In genomic region chr2:21343821-21344220, GRCm38 (mm10) we compare ENCODE assay signal across 17 mouse cellular contexts. TPM values are rescaled to one million over a fixed set of nuclear protein-coding genes. Genes with fewer than 3 reads are reported as not detected.
A peak's percentile ranks its signal among the peaks of the same experiment; 100 is the strongest.
DNase-seq lines count a peak whose midpoint lies in the region; ATAC-seq lines count a peak whose summit lies in the region.
"Had no signal": no experiment of that assay in that cellular context is flagged by ENCODE, and none has a peak within 500 bp of the region (broad histone marks: within the 10 kb centered on the region; RNA-seq: fewer than 3 reads in every experiment).

No protein-coding gene starts in this region.

- intact Hi-C loops in left cerebral cortex, postnatal 10 days (cut with DNase I): no loop called here

- H3K4me1 ChIP-seq in hindbrain, embryonic 13.5 days (replicated peaks): no peaks in the 10 kb centered on the region
- H3K4me1 ChIP-seq: embryonic facial prominence, embryonic 15.5 days; forebrain, embryonic 13.5 days; liver, embryonic 13.5 days had no signal

- H3K4me3 ChIP-seq in hindbrain, embryonic 13.5 days: no peak overlapping the region
- H3K4me3 ChIP-seq: embryonic facial prominence, embryonic 15.5 days; forebrain, embryonic 13.5 days; liver, embryonic 13.5 days had no signal

- H3K9me3 ChIP-seq in hindbrain, embryonic 13.5 days: no peaks in the 10 kb centered on the region
- H3K9me3 ChIP-seq: embryonic facial prominence, embryonic 15.5 days; forebrain, embryonic 13.5 days; liver, embryonic 13.5 days had no signal

- DNase-seq in cerebellum, postnatal 4 days (ENCODE audit: low spot score in 2 of 2): no peak
- DNase-seq in brain, adult 2 months (ENCODE audit: low read depth, low spot score): peak; percentile 99
- DNase-seq in cerebellum, postnatal 25 days: peak; percentile 85 to 88
- DNase-seq in left cerebral cortex, postnatal 10 days (ENCODE audit: extremely low spot score in 1 of 2, low spot score in 2 of 2): peak; percentile 24 to 48
- DNase-seq in Muller cell, postnatal 12 days (ENCODE audit: inconsistent ontology term): no peak
- DNase-seq in gastrocnemius, postnatal 4 days (ENCODE audit: low spot score in 2 of 2): no peak
- DNase-seq: gastrocnemius, postnatal 14 days; kidney, postnatal 25 days; layer of hippocampus, postnatal 36 days; liver, embryonic 13.5 days had no signal

- H3K27ac ChIP-seq in hindbrain, embryonic 13.5 days: no peak overlapping the region
- H3K27ac ChIP-seq: embryonic facial prominence, embryonic 15.5 days; forebrain, embryonic 13.5 days; liver, embryonic 13.5 days had no signal

- H3K9ac ChIP-seq in hindbrain, embryonic 13.5 days: no peak overlapping the region
- H3K9ac ChIP-seq: embryonic facial prominence, embryonic 15.5 days; forebrain, embryonic 13.5 days; liver, embryonic 13.5 days had no signal

- H3K27me3 ChIP-seq in hindbrain, embryonic 13.5 days: no peaks in the 10 kb centered on the region
- H3K27me3 ChIP-seq: CH12.LX; embryonic facial prominence, embryonic 15.5 days; forebrain, embryonic 13.5 days; liver, embryonic 13.5 days had no signal

- no peak overlapping the region for H3K4me2 ChIP-seq in hindbrain, embryonic 13.5 days
- H3K4me2 ChIP-seq: embryonic facial prominence, embryonic 15.5 days; forebrain, embryonic 13.5 days; liver, embryonic 13.5 days had no signal

- WGBS in hindbrain, embryonic 13.5 days: 85% methylated on average over 5 of the region's 5 CpGs

- ATAC-seq in cerebellum, adult (ENCODE audit: insufficient number of reproducible peaks, low FRiP score, low TSS enrichment): peak; percentile 100
- no peak for ATAC-seq in hindbrain, embryonic 13.5 days (ENCODE audit: low FRiP score)
- ATAC-seq: forebrain, embryonic 13.5 days; lung, postnatal 0 days had no signal

- H3K36me3 ChIP-seq in hindbrain, embryonic 13.5 days: no peaks in the 10 kb centered on the region
- H3K36me3 ChIP-seq: embryonic facial prominence, embryonic 15.5 days; liver, embryonic 13.5 days had no signal

RNA-seq across cellular contexts. Expression of gene Gpr158, which starts 23.5 kb away (rescaled TPM):
- 10 to 100 TPM; 61.5 to 69.6 TPM for total RNA-seq in left cerebral cortex, postnatal 10 days (2021)
- total RNA-seq in gastrocnemius, postnatal 4 days (2021): not detected
- polyA plus RNA-seq in hindbrain, embryonic 13.5 days (2015; fragmentation: Nextera tagmentation; extraction: Ambion mirVana): 2.1 and 3.1 TPM in 2 replicates
- total RNA-seq: CH12.LX had no signal
- polyA plus RNA-seq: liver, embryonic 13.5 days; lung, postnatal 0 days; spleen, adult 2 months had no signal

Comparison
In these comparisons a context has a peak if more than half of its experiments do, and no peak if none do; other contexts are left out.
1. DNase-seq: peak in brain, adult 2 months (single experiment), cerebellum, postnatal 25 days (2 of 2) and left cerebral cortex, postnatal 10 days (2 of 2); none in cerebellum, postnatal 4 days (0 of 2), Muller cell, postnatal 12 days (single experiment) and gastrocnemius, postnatal 4 days (0 of 2).
2. RNA of gene Gpr158, which starts 23.5 kb away (total RNA-seq): 61.5 to 69.6 TPM in left cerebral cortex, postnatal 10 days; not detected in gastrocnemius, postnatal 4 days; every median in the first group is over 10 times any median in the second.